Mouse (Mus musculus) inflammation-experienced regulatory T-cells, adult 16 weeks (primary cell): ENCODE results near the gene Wdr60. TPM values are rescaled to one million over a fixed set of nuclear protein-coding genes. Genes with fewer than 3 reads are reported as not detected.

Source experiments
- polyA plus RNA-seq: library from polyadenylated mRNA; unstranded; fragments of 100-300 nt; shearing (Covaris generic); gene quantifications from one replicate; pipeline ENCODE4 v1.2.1, GENCODE M21; 2017

Wdr60 gene
- 1.5 TPM for polyA plus RNA-seq

DNA sequence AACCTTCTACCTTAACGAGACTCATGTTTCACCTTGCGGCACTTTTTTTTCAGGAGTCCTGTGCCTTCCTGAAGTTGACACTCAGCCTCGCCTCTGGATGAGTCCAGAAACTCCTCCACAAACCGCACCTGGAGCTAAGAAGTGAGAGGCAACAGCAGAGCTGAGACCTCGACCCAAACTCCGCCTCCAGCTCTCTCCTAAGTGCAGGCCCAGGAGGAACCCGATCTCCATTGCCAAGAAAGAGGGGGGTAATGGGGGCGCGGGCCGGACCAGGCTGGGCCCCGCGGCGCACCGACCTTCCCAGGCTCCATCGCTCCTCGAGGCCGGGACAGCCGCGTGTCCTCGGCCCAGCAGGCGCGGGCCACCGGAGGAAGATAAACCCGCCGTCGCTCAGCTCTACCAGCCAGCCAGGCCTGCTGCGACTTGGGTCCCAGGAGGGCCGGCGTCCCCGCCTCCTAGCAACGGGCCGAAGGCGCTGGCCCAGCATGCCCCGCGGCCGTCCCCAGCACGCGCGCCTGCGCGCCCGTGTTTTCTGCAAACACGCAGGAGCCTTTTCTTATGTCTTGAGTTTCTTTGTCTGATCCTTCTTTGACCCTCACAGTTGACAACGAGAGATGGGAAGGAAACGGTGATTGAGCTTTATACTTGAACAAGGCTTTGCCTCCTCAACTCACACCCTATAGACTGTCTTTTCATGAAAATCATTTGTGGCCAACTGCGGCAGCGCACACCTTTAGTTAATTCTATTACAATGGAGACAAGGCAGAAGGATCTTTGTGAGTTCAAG, at the start of gene Wdr60:
Gene Wdr60 (minus strand): TSS at position 468 of the 787 bp plus-strand sequence.

DNA sequence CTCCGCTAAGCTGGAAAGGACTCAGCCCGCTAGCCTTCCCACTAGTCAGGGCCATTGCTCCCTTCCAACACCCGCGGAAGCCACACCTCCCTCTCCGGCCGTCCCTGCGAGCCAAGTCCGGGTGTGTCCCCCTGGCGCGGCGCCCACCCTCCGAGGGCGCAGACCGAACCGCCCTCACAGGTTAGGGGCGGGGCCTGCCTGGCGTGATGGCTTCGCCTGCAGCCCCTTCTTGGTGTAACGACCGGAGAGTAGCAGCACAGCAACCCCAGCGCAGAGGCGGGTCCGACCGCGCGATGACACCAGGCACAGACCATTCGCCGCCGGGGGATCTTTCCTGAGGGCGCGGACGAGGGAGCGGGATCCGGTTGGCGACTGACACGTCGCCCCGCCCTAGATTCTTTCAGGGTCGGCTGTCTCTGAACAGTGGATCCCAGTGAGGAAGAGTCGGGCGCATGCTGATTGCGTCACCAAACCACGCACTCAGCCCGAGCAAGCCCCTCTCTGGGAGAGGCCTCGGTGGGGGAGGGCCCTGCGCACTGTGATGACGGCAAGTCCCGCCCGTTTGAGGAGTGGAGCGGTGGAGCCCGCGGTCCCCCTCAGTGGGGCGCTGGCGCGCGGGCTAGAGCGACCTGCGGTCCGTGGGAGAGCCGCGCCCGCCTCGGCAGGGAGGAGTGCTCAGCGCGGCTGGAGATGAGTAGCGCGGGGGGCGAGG, 18.0 kb upstream of the Wdr60 start, which contains the start of gene Esyt2:
Gene Esyt2 (plus strand): TSS at position 544 of the 712 bp plus-strand sequence.

DNA sequence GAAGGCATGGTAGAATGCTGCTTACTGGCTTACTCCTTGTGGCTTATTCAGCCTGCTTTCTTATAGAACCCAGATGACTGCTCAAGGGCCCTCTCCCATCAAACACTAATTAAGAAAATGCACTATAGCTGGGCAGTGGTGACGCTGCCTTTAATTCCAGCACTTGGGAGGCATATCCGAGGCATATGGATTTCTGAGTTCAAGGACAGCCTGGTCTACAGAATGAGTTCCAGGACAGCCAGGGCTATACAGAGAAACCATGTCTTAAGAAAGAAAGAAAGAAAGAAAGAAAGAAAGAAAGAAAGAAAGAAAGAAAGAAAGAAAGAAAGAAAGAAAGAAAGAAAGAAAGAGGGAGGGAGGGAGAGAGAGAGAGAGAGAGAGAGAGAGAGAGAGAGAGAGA, 12.3 kb upstream of the Wdr60 start, which contains the start of gene Gm11027:
Gene Gm11027 (plus strand): TSS at position 301 of the 400 bp plus-strand sequence.

Other genes starting within 250 kb of the Wdr60 start
- 48.3 TPM for gene Zfp386, start 215.3 kb downstream of the Wdr60 start, polyA plus RNA-seq
- gene Vipr2, start 185.3 kb downstream of the Wdr60 start, polyA plus RNA-seq: 0.95 TPM
- gene Gm11027, start 12.4 kb upstream of the Wdr60 start, polyA plus RNA-seq: not detected
- gene Esyt2, start 18.2 kb upstream of the Wdr60 start, polyA plus RNA-seq: 49.3 TPM
- gene Ncapg2, start 142.4 kb upstream of the Wdr60 start, polyA plus RNA-seq: 10.8 TPM
- 0.15 TPM for gene Ptprn2, start 222.7 kb upstream of the Wdr60 start, polyA plus RNA-seq